Mouse (Mus musculus) lung, embryonic 16.5 days (tissue): ENCODE data around the gene Trpt1. TPM values are rescaled to one million over a fixed set of nuclear protein-coding genes. Genes with fewer than 3 reads are reported as not detected.

Source experiments
- ATAC-seq: fragments of 200-750 bp; cut with Nextera tagmentation; 2 replicates; pipeline ENCODE4 v1.8.0; 2017; ENCODE audit warnings: low read depth, mild to moderate bottlenecking, moderate library complexity
- H3K27ac ChIP-seq: fragments of 300-500 bp; sonication (generic); 2 replicates; pipeline ENCODE4 v1.5.1; 2014; ENCODE audit warnings: mild to moderate bottlenecking, control low read depth, low read length
- H3K27me3 ChIP-seq: fragments of 300-500 bp; sonication (generic); 2 replicates; pipeline ENCODE4 v1.6.1; 2014; ENCODE audit warnings: low read depth, low read length, mixed read lengths; ENCODE audit not compliant: control insufficient read depth, insufficient read depth
- H3K36me3 ChIP-seq: fragments of 300-500 bp; sonication (generic); 2 replicates; pipeline ENCODE4 v1.6.1; 2014; ENCODE audit warnings: low read length; ENCODE audit not compliant: control insufficient read depth, insufficient read depth
- H3K4me1 ChIP-seq: fragments of 300-500 bp; sonication (generic); replicated peaks from 2 replicates; pipeline ENCODE4 v1.6.1; 2014; ENCODE audit warnings: low read length, mixed read lengths; ENCODE audit not compliant: control insufficient read depth, insufficient read depth
- H3K4me2 ChIP-seq: fragments of 300-500 bp; sonication (generic); 2 replicates; pipeline ENCODE4 v1.6.1; 2014; ENCODE audit warnings: low read depth, low read length, control low read depth
- H3K4me3 ChIP-seq: fragments of 300-500 bp; sonication (generic); 2 replicates; pipeline ENCODE4 v1.5.1; 2014; ENCODE audit warnings: mild to moderate bottlenecking, low read length, control low read depth
- H3K9ac ChIP-seq: fragments of 300-500 bp; sonication (generic); 2 replicates; pipeline ENCODE4 v1.6.1; 2014; ENCODE audit warnings: low read length, control low read depth
- H3K9me3 ChIP-seq: fragments of 300-500 bp; sonication (generic); 2 replicates; pipeline ENCODE4 v1.6.1; 2016; ENCODE audit warnings: low read length; ENCODE audit not compliant: control insufficient read depth
- WGBS: fragments of 180-500 bp; shearing (Covaris S2); extraction: QIAGEN DNeasy Blood & Tissue Kit; methylation state at CpG from one replicate; pipeline ENCODE4 v1.1.7; 2014; 5-methylcytosine and 5-hydroxymethylcytosine counted together
- polyA plus RNA-seq: library from polyadenylated mRNA; unstranded; fragments of >200 nt; fragmentation: Nextera tagmentation; extraction: Ambion mirVana; gene quantifications from 2 replicates; pipeline ENCODE4 v1.2.1, GENCODE M21; 2015

The Trpt1 gene
- polyA plus RNA-seq, 1 experiment from 2014 or later, result 10.9 TPM

DNA sequence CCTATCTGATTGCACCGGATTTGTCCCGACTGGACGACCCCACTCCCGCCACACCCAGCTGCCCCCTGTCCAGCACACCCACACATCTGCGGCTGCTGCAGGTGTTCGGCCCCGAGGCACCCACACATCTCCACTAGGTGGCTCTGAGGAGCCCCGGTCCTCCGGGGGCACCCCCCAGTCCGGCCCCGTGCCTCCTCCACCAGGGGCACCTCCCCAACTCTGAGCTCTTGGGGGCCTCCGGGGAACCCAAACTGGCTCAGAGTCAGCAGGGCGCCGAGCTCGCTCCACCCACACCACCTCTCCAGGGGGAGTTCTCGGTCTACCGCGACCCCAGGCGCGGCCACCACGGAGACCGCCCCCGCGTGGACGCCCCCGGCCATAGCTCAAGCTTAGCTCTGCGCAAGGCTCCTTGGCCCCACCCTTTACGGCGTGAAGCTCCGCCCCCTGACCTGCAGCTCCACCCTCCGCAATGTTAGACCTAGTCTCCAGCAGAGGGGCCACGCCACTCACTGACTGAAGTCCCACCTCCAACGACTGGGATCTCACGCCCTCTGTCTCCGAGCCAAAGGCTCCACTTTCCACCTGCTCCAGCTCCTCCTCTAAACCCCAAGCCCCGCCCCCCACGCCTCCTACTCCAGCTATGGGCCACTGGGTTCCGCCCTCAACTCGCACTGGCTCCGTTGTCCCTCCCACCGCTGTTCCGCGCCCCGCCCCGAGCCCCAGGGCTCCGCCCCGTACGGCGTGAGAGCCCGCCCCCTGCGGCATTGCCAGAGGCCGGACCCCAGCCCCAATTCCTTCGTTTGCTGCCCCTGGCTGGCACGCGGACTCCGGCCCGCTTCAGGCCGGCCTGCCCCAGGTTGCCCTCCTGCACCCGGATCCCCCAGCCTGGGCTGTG, 16.2 kb upstream of the Trpt1 start:
- Histone ChIP-seq H3K27me3 (no peaks in the 10 kb centered on the region), H3K36me3 (peaks cover 13% of the 10 kb centered on the region), H3K9me3 (no peaks in the 10 kb centered on the region), H3K9ac (peak overlapping the region; percentile 88), H3K4me3 (peak overlapping the region; percentile 65), H3K4me2 (peak overlapping the region; percentile 56), H3K27ac (peak overlapping the region; percentile 93), H3K4me1 (peaks cover 35% of the 10 kb centered on the region)
- WGBS, result 1% methylated on average over 59 of the region's 59 CpGs
- peak; percentile 91 for ATAC-seq

DNA sequence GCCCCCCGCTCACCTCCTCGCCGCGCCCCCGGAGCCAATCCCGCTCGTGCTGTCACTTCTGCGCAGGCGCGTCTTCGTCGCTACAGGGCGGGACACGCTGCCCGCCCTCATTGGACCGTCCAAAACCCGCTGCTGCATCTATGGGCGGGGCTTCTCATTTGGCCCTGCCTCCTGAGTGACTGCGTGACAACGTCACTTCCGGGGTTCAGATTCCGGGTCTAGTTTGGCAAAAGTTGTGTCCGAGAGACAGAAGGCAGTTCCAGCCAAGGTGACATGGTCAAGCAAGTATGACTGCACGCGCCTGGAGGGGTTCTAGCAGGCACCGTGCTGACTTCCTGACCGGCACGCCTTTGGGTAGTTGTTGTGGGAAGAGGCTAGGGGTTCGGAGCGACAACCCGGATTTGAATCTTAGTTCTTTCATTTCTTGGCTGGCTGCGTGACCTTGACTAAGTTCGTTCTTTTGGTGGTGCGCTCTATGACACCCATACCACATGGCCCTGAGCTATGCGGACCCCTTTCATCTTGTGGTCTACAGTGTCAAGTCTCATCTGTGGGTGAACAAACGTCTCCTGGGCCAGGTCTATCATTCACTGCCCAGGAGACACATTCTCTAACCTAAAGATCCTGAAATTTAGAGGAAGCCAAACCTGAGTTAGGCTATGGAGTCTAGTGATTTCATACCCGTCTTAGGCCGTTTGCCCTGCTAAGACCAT, 15.4 kb upstream of the Trpt1 start, which contains the start of gene Fkbp2:
Gene Fkbp2, minus strand, starts transcription at position 121 of the 713 bp plus-strand sequence.
- ATAC-seq, result peak; percentile 90
- WGBS, result under 1% methylated on average over 38 of the region's 38 CpGs
- Histone ChIP-seq H3K27ac (peak within 1 kb of the TSS; percentile 93), H3K36me3 (peaks cover 19% of the 10 kb centered on the region), H3K4me2 (peak within 1 kb of the TSS; percentile 84), H3K27me3 (no peaks in the 10 kb centered on the region), H3K9me3 (no peaks in the 10 kb centered on the region), H3K4me3 (peak within 1 kb of the TSS; percentile 65), H3K4me1 (peaks cover 35% of the 10 kb centered on the region), H3K9ac (peak within 1 kb of the TSS; percentile 88)

DNA sequence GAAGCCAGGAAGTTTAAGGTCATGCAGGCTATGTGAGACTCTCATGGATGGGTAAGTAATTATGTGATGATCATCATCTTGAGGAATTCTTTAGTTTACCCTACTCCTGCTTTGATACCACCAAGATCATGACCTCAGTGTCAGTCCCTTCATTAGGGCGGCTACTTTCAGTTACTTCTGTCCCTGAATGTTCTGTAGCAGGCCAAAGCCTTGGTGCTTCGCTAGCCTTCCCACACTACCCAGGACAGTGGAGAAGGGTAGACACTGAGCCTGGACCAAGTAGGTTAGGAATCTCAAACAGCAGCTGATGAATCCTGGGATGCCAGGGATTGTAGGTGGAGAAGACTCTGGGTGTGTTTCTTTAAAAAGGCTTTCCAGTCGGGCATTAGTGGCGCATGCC, 14.5 kb upstream of the Trpt1 start:
- H3K4me1 ChIP-seq, result peaks cover 33% of the 10 kb centered on the region
- no peak overlapping the region for H3K4me2 ChIP-seq
- WGBS, result 91% methylated on average over 4 of the region's 4 CpGs
- H3K9me3 ChIP-seq, result no peaks in the 10 kb centered on the region
- no peak overlapping the region for H3K27ac ChIP-seq
- no peak overlapping the region for H3K4me3 ChIP-seq
- ATAC-seq, result no peak
- H3K36me3 ChIP-seq, result peaks cover 19% of the 10 kb centered on the region
- H3K27me3 ChIP-seq, result no peaks in the 10 kb centered on the region
- no peak overlapping the region for H3K9ac ChIP-seq

DNA sequence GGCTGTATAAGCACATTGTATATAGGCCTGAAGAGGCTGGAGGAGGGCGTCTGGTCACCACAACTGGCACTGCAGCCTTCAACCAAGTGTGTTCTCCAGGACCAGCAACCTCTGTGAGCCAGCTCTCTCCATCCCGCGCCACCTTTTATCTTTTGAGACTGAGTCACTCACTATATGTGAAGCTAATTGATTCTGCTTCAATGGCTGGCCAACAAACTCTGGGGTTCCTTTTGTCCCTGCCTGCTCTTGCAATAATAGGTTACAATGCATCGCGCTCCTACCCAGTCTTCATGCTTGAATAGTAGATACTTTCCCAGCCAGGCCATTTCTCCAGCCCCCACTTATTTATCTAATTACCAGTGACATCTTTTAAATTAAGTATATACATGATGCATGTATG, 12.3 kb upstream of the Trpt1 start:
- peaks cover 11% of the 10 kb centered on the region for H3K36me3 ChIP-seq
- H3K27me3 ChIP-seq, result no peaks in the 10 kb centered on the region
- H3K27ac ChIP-seq, result no peak overlapping the region
- 94% methylated on average over 5 of the region's 5 CpGs for WGBS
- no peak overlapping the region for H3K4me3 ChIP-seq
- H3K4me1 ChIP-seq, result peaks cover 28% of the 10 kb centered on the region
- no peak for ATAC-seq
- H3K9ac ChIP-seq, result no peak overlapping the region
- no peaks in the 10 kb centered on the region for H3K9me3 ChIP-seq
- H3K4me2 ChIP-seq, result no peak overlapping the region

DNA sequence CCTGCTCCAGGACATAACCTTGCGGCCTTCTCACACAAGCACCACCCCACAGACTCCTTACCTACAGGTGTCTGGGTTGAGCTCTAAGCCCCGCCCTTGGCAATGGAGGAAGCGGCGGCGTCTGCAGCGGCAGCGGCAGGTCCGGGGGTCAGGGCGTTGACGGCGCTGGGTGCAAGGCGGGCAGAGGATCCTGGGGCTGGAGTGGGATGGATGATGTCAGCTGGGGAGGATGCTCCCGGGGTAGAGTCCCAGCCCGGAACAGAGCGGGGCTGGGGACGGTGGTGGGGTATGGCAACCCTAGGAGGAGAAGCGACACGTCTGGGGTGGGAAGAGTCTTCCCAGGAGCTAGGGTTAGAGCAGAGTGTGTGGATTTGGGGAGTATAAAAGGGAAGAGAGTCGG, 10.6 kb upstream of the Trpt1 start:
- no peak for ATAC-seq
- no peak overlapping the region; the same call in 1 of the 2 replicates for H3K9ac ChIP-seq
- no peak overlapping the region for H3K27ac ChIP-seq
- WGBS, result 79% methylated on average over 19 of the region's 19 CpGs
- H3K4me3 ChIP-seq, result no peak overlapping the region
- peaks cover 23% of the 10 kb centered on the region for H3K4me1 ChIP-seq
- H3K36me3 ChIP-seq, result peaks cover 11% of the 10 kb centered on the region
- H3K9me3 ChIP-seq, result no peaks in the 10 kb centered on the region
- H3K27me3 ChIP-seq, result no peaks in the 10 kb centered on the region
- H3K4me2 ChIP-seq, result no peak overlapping the region

DNA sequence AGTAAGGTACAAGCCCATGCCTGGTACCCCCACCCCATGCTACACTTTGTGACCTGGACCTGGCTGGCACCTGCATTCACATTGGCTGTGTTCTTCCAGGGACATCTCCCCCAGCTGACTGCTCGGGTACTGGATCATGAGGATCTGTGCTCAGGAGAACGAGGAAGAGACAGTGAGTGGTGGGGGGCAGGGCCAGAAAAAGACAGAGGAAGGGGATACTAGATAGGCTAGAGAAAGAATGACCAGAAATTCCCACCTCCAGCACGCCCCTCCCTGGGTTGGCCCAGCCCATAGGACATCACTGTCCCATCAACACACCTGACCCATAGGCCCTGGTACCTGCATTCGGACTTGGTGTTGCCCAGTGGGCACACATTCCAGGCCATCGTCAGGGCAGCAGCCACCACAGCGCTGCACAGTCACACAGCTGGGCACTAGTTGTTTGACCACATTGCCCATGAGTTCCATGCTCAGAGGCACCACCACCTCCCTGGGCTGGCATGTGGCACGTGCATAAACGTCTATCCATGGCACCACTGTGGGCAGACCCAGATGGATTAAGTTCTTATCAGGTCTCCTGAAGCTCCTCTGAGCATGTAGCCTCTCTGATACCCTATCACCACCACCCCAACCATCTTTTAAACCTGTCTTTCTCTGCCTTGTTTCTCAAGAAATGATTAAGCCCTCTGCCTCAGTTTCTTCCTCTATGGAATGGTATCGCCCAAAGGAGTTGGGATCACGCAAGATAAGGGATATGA, 9.8 kb upstream of the Trpt1 start:
- H3K36me3 ChIP-seq, result peaks cover 11% of the 10 kb centered on the region
- no peaks in the 10 kb centered on the region for H3K9me3 ChIP-seq
- H3K9ac ChIP-seq, result peak overlapping the region; percentile 89
- peak overlapping the region; percentile 67 for H3K4me2 ChIP-seq
- H3K27ac ChIP-seq, result peak overlapping the region; percentile 74; the same call in 1 of the 2 replicates
- 73% methylated on average over 10 of the region's 10 CpGs for WGBS
- no peak for ATAC-seq
- H3K27me3 ChIP-seq, result no peaks in the 10 kb centered on the region
- peak overlapping the region; percentile 86 for H3K4me3 ChIP-seq
- peaks cover 19% of the 10 kb centered on the region for H3K4me1 ChIP-seq

DNA sequence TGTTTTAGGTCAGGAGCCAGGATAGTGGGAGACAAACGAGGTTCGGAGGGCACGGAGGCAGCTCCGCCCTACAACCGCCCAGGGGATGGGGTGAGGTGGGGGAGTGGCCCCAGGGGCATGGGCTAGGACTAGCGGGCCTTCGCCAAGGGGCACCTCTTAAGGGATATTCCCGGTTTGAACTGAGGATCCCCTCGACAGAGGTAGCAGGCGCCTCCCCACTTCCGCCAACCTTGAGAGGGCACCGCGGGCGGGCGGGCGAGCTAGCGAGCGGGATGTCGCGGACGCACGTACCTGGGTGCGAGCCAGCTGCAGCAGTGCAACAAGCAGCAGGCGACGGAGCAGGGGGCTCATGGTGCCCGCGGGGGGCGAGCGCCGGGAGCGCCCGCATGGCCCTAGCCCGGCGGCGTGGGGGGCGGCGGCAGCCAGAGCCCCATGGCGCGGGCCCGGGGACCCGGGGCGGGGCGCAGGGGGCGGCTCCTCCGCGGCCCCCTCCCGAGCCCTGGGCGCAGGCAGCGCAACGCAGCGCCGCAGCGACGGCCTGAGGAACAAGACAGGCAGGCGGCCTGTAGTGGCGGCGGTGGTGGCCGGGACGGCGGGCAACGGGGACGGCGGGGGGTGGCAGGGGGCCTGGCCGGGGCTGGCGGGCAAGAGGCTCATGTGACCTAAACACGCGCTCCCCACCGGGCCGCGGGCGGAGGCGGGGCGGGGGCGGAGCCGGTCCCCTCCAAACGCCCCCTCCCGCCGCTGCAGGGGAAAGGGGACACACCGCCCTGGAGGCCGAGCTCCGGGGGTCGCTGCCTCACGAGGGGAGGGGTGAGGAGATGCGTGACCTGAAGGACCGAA, 8.6 kb upstream of the Trpt1 start, which contains the start of gene Vegfb:
Gene Vegfb, minus strand, starts transcription at position 591 of the 843 bp plus-strand sequence.
- Histone ChIP-seq H3K4me3 (peak within 1 kb of the TSS; percentile 86), H3K4me1 (peaks cover 15% of the 10 kb centered on the region), H3K9me3 (no peaks in the 10 kb centered on the region), H3K9ac (peak within 1 kb of the TSS; percentile 89), H3K27ac (peak within 1 kb of the TSS; percentile 74), H3K27me3 (no peaks in the 10 kb centered on the region), H3K4me2 (peak within 1 kb of the TSS; percentile 67), H3K36me3 (peaks cover 11% of the 10 kb centered on the region)
- under 1% methylated on average over 44 of the region's 85 CpGs for WGBS
- ATAC-seq, result peak; percentile 68

DNA sequence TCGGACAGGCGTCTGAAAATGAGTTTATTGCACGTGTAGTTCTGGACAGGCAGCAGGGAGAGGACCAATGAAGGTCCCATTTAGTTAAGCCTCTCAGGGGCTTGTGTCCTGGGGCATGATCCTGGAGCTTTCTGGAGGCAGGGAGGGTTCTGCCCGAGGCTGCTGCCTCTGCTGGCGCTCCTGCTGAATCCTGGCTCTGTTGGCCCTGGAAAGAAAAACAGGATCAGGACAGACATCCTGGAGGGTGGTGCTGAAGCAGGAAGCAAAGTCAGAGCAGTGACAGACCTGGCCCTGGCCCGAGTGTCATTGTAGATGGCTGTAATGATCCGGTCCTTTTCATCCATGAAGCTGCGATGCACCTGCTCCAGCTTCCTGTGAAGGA, 8.0 kb upstream of the Trpt1 start:
- Histone ChIP-seq H3K36me3 (peaks cover 11% of the 10 kb centered on the region), H3K27ac (peak overlapping the region; percentile 74), H3K9ac (peak overlapping the region; percentile 89), H3K4me1 (peaks cover 16% of the 10 kb centered on the region), H3K4me2 (peak overlapping the region; percentile 67), H3K4me3 (peak overlapping the region; percentile 86), H3K9me3 (no peaks in the 10 kb centered on the region), H3K27me3 (no peaks in the 10 kb centered on the region)
- ATAC-seq, result no peak; the same call in 1 of the 2 replicates
- WGBS, result 4% methylated on average over 8 of the region's 8 CpGs
